Mouse (Mus musculus) megakaryocyte, embryonic 14.5 days (primary cell): ENCODE measurements around the gene Csrnp1.

ENCODE experiments used
- FLI1 ChIP-seq: IDR thresholded peaks from 2 replicates; pipeline ENCODE4 v1.6.1; 2012; ENCODE audit warnings: low read length, inconsistent platforms, mixed read lengths
- GATA1 ChIP-seq: IDR thresholded peaks from 3 replicates; pipeline ENCODE4 v1.6.1; 2012; ENCODE audit warnings: mixed read lengths, low read length, inconsistent platforms, borderline replicate concordance

GRCm38 (mm10) chr9:120005936-120006335 lies 21.5 kb upstream of the Csrnp1 start:
- TF ChIP-seq FLI1 (no peak), GATA1 (no peak)
